Mouse (Mus musculus) heart, embryonic 14.5 days (tissue): ENCODE measurements around the gene Fbxo44. TPM values are rescaled to one million over a fixed set of nuclear protein-coding genes. Genes with fewer than 3 reads are reported as not detected.

Experiments used
- ATAC-seq: fragments of 200-750 bp; cut with Nextera tagmentation; 2 replicates; pipeline ENCODE4 v1.8.0; 2017; ENCODE audit warnings: low read depth, moderate TSS enrichment; ENCODE audit not compliant: insufficient number of reproducible peaks, insufficient read depth, low FRiP score
- H3K27ac ChIP-seq, 2 experiments: fragments of 200-500 bp in 1 of 2; fragments of 300-500 bp in 1 of 2; sonication (generic) in 1 of 2; replicated peaks in 1 of 2; 2 replicates each; pipeline ENCODE4 v1.5.1; 2012 to 2014; ENCODE audit warnings: low read depth in 2 of 2, low read length in 2 of 2, control low read depth in 1 of 2, mild to moderate bottlenecking in 1 of 2, mixed read lengths in 1 of 2; ENCODE audit not compliant: control insufficient read depth in 1 of 2, insufficient read depth in 1 of 2
- H3K27me3 ChIP-seq: fragments of 300-500 bp; sonication (generic); 2 replicates; pipeline ENCODE4 v1.6.1; 2014; ENCODE audit warnings: mild to moderate bottlenecking, low read length, control low read depth; ENCODE audit not compliant: control insufficient read depth, insufficient read depth
- H3K36me3 ChIP-seq: fragments of 300-500 bp; sonication (generic); 2 replicates; pipeline ENCODE4 v1.6.1; 2014; ENCODE audit warnings: mild to moderate bottlenecking, control low read depth, low read length, mixed read lengths; ENCODE audit not compliant: control insufficient read depth, insufficient read depth
- H3K4me1 ChIP-seq, 2 experiments: fragments of 200-500 bp in 1 of 2; fragments of 300-500 bp in 1 of 2; sonication (generic) in 1 of 2; 2 replicates each; pipeline ENCODE4 v1.6.1; 2012 to 2014; ENCODE audit warnings: low read length in 2 of 2, control low read depth in 1 of 2, mixed read lengths in 1 of 2; ENCODE audit not compliant: control insufficient read depth in 2 of 2, insufficient read depth in 2 of 2
- H3K4me2 ChIP-seq: fragments of 300-500 bp; sonication (generic); 2 replicates; pipeline ENCODE4 v1.6.1; 2014; ENCODE audit warnings: mild to moderate bottlenecking, low read length
- H3K4me3 ChIP-seq, 2 experiments: fragments of 200-500 bp in 1 of 2; fragments of 300-500 bp in 1 of 2; sonication (generic) in 1 of 2; 2 replicates each; pipeline ENCODE4 v1.5.1; 2012 to 2014; ENCODE audit warnings: low read length in 2 of 2, mild to moderate bottlenecking in 2 of 2, control low read depth in 1 of 2, low read depth in 1 of 2, moderate library complexity in 1 of 2; ENCODE audit not compliant: control insufficient read depth in 1 of 2, insufficient read depth in 1 of 2
- H3K9ac ChIP-seq: fragments of 300-500 bp; sonication (generic); 2 replicates; pipeline ENCODE4 v1.6.1; 2014; ENCODE audit warnings: mild to moderate bottlenecking, low read length
- H3K9me3 ChIP-seq: fragments of 300-500 bp; sonication (generic); 2 replicates; pipeline ENCODE4 v1.6.1; 2016; ENCODE audit warnings: low read length, control low read depth; ENCODE audit not compliant: control insufficient read depth
- WGBS: fragments of 180-500 bp; shearing (Covaris S2); extraction: QIAGEN DNeasy Blood & Tissue Kit; methylation state at CpG from one replicate; pipeline ENCODE4 v1.1.7; 2014; 5-methylcytosine and 5-hydroxymethylcytosine counted together
- polyA plus RNA-seq: library from polyadenylated mRNA; unstranded; fragments of >200 nt; fragmentation: Nextera tagmentation; extraction: Ambion mirVana; gene quantifications from 2 replicates; pipeline ENCODE4 v1.2.1, GENCODE M21; 2014

The Fbxo44 gene
- polyA plus RNA-seq, 1 experiment from 2014 or later = 28.3 TPM

GRCm38 (mm10) chr4:148173811-148174494 lies 13.7 kb upstream of the Fbxo44 start:
- H3K4me2 ChIP-seq = no peak overlapping the region
- H3K9ac ChIP-seq = no peak overlapping the region
- H3K9me3 ChIP-seq = peaks cover 4% of the 10 kb centered on the region; the same call in 1 of the 2 replicates
- peaks cover 85% of the 10 kb centered on the region for H3K27me3 ChIP-seq
- H3K4me3 ChIP-seq = no peak overlapping the region
- no peak overlapping the region for H3K27ac ChIP-seq
- H3K4me1 ChIP-seq = no peaks in the 10 kb centered on the region
- H3K36me3 ChIP-seq = no peaks in the 10 kb centered on the region
- WGBS = 2% methylated on average over 30 of the region's 30 CpGs
- no peak for ATAC-seq

GRCm38 (mm10) chr4:148171261-148171660 lies 11.0 kb upstream of the Fbxo44 start:
- no peak for ATAC-seq
- Histone ChIP-seq H3K4me1 (no peaks in the 10 kb centered on the region), H3K9me3 (peaks cover 4% of the 10 kb centered on the region; the same call in 1 of the 2 replicates), H3K4me3 (no peak overlapping the region), H3K27me3 (peaks cover 82% of the 10 kb centered on the region), H3K36me3 (no peaks in the 10 kb centered on the region), H3K4me2 (no peak overlapping the region), H3K9ac (no peak overlapping the region), H3K27ac (no peak overlapping the region)
- 19% methylated on average over 3 of the region's 3 CpGs for WGBS

DNA sequence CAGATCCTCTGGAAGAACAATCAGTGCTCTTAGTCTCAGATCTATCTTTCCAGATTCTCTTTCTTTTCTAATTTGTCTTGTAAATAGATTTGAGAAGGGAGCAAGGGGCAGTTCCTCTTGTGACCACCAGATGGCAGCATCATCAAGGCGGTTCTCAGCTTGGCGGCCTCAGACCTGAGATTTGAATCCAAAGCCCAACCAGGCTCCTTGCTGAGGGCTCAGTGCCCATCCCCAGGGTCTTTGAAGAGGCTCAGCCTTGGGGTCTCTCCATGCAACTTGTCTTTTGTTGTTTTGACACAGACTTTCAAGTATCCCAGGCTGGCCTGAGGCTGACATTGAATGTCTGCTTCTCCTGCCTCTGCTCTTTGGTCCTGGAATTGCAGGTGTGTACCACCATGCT lies 10.6 kb upstream of the Fbxo44 start:
- WGBS = 2% methylated on average over 2 of the region's 2 CpGs
- no peak overlapping the region for H3K4me2 ChIP-seq
- ATAC-seq = no peak

DNA sequence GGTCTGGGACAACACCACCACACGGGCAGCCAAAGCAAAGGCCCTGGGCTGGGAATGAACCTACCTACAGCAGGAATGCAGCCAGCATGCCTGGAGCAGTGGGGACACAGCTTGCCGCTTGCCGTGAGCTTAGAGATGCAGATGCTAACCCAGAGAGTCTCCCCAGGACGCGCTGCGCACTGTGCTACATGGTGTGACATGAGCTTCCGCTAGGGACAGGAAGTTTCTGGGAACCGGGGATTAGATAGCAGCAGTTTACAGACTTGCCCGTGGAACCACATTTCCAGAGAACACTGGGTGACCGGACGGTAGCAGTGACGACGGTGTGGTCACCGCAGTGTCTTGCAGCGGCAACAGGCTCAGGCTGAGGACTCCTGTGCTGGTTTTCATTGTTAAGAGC lies 9.3 kb upstream of the Fbxo44 start:
- no peak overlapping the region for H3K4me2 ChIP-seq
- no peaks in the 10 kb centered on the region for H3K36me3 ChIP-seq
- WGBS = 14% methylated on average over 15 of the region's 15 CpGs

More for the DNA sequence above, 10.6 kb upstream of the Fbxo44 start:
- Histone ChIP-seq H3K9me3 (peaks cover 4% of the 10 kb centered on the region; the same call in 1 of the 2 replicates), H3K36me3 (no peaks in the 10 kb centered on the region), H3K9ac (no peak overlapping the region), H3K27me3 (peaks cover 82% of the 10 kb centered on the region), H3K4me3 (no peak overlapping the region), H3K4me1 (no peaks in the 10 kb centered on the region), H3K27ac (no peak overlapping the region)

GRCm38 (mm10) chr4:148168287-148168686 lies 8.0 kb upstream of the Fbxo44 start:
- 22% methylated on average over 7 of the region's 7 CpGs for WGBS
- H3K4me2 ChIP-seq = no peak overlapping the region
- peaks cover 80% of the 10 kb centered on the region for H3K27me3 ChIP-seq
- no peak overlapping the region for H3K9ac ChIP-seq
- no peak overlapping the region for H3K27ac ChIP-seq
- no peaks in the 10 kb centered on the region for H3K36me3 ChIP-seq
- ATAC-seq = no peak
- H3K4me3 ChIP-seq = no peak overlapping the region
- H3K4me1 ChIP-seq = peaks cover 3 to 4% of the 10 kb centered on the region in 2 experiments; a peak in 1 of 4 replicates
- H3K9me3 ChIP-seq = no peaks in the 10 kb centered on the region

More for the DNA sequence above, 9.3 kb upstream of the Fbxo44 start:
- Histone ChIP-seq H3K9ac (0 out of 2 replicates have a peak overlapping the region, but pooled peaks have one; percentile 4), H3K27me3 (peaks cover 82% of the 10 kb centered on the region), H3K4me1 (0 out of 4 replicates have a peak, but pooled peaks cover 0 to 1% of the 10 kb centered on the region in 2 experiments), H3K9me3 (no peaks in the 10 kb centered on the region), H3K27ac (no peak overlapping the region), H3K4me3 (no peak overlapping the region)
- no peak for ATAC-seq

GRCm38 (mm10) chr4:148166986-148167385 lies 6.7 kb upstream of the Fbxo44 start:
- H3K4me3 ChIP-seq = no peak overlapping the region
- ATAC-seq = no peak; the same call in 1 of the 2 replicates
- H3K4me2 ChIP-seq = peak overlapping the region; percentile 37; the same call in 1 of the 2 replicates

DNA sequence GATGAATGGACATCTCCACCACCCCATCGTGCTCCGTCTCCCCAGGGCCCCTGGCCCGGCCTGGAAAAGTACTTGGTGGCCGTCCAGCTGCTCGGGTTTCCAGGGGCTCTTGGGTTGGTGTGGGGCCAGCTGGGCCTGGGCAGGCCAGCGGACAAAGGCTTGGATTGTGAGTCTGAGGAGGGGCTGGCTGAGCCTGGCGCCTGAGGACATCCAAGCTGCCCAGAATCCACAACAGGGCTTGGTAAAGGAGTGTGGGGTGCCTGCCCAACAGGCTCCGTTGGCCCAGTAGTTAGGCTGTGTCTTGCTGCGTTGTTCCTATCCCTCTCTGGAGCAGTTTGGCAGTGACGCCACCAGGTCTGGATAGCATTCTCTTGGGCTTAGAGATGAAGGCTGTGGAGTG lies 6.1 kb upstream of the Fbxo44 start:
- H3K27me3 ChIP-seq = peaks cover 80% of the 10 kb centered on the region
- 5% methylated on average over 10 of the region's 10 CpGs for WGBS
- H3K4me3 ChIP-seq = no peak overlapping the region
- no peak overlapping the region for H3K9ac ChIP-seq
- no peaks in the 10 kb centered on the region for H3K36me3 ChIP-seq
- no peak overlapping the region for H3K27ac ChIP-seq
- ATAC-seq = no peak
- H3K4me1 ChIP-seq = peaks cover 3 to 4% of the 10 kb centered on the region in 2 experiments; a peak in 1 of 4 replicates
- H3K4me2 ChIP-seq = peak overlapping the region; percentile 37; the same call in 1 of the 2 replicates
- H3K9me3 ChIP-seq = no peaks in the 10 kb centered on the region

More at GRCm38 (mm10) chr4:148166986-148167385, 6.7 kb upstream of the Fbxo44 start:
- no peaks in the 10 kb centered on the region for H3K9me3 ChIP-seq
- H3K9ac ChIP-seq = no peak overlapping the region
- H3K36me3 ChIP-seq = no peaks in the 10 kb centered on the region
- peaks cover 3 to 4% of the 10 kb centered on the region in 2 experiments; a peak in 1 of 4 replicates for H3K4me1 ChIP-seq
- 28% methylated on average over 4 of the region's 4 CpGs for WGBS
- H3K27ac ChIP-seq = no peak overlapping the region
- peaks cover 80% of the 10 kb centered on the region for H3K27me3 ChIP-seq
